In the genomic region with DNA sequence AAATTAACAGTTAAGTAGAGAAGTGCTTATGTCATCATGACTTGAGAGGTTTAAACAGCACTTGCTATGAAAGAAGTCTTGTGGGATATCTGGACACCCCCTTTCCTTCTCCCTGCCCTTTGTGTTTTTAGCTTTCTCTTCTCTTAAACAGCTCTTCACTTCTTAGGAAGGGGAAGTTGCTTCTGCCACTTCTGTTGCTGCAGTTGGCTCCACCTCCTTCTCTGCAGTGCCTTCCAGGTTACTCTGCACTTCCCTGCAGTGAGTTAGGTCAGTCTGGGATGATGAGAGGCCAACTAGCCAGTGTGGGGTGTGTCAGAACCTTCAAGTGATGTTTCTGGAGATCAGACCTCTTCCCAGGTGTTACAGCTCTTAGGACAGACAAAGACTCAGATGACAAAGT, we compare ENCODE assay signal across 27 mouse cellular contexts.
"Had no signal": no experiment of that assay in that cellular context is flagged by ENCODE, and none has a peak within 500 bp of the region (broad histone marks: within the 10 kb centered on the region; RNA-seq: fewer than 3 reads in every experiment).

No protein-coding gene starts in this region.

- H3K9ac ChIP-seq: heart, embryonic 13.5 days; heart, embryonic 15.5 days; hindbrain, embryonic 13.5 days; hindbrain, embryonic 15.5 days; kidney, embryonic 15.5 days; limb, embryonic 12.5 days; liver, embryonic 13.5 days had no signal

- H3K9me3 ChIP-seq: heart, embryonic 13.5 days; heart, embryonic 15.5 days; hindbrain, embryonic 13.5 days; hindbrain, embryonic 15.5 days; kidney, embryonic 15.5 days; limb, embryonic 10.5 days; limb, embryonic 12.5 days; liver, embryonic 13.5 days had no signal

- DNase-seq: gastrocnemius, adult 2 months; gastrocnemius, postnatal 10 days; gastrocnemius, postnatal 25 days; heart, adult 18-20 months; heart, postnatal 14 days; heart, postnatal 36 days; kidney, adult 11 months; kidney, adult 2 months; kidney, adult 9 months; kidney, postnatal 14 days; kidney, postnatal 36 days; layer of hippocampus, adult 9-11 months; layer of hippocampus, postnatal 36 days; liver; liver, embryonic 13.5 days had no signal

- H3K4me1 ChIP-seq: heart, embryonic 13.5 days; heart, embryonic 15.5 days; hindbrain, embryonic 13.5 days; hindbrain, embryonic 15.5 days; kidney, embryonic 15.5 days; limb, embryonic 10.5 days; limb, embryonic 12.5 days; liver, embryonic 13.5 days had no signal

- H3K27me3 ChIP-seq: heart, embryonic 13.5 days; heart, embryonic 15.5 days; hindbrain, embryonic 13.5 days; hindbrain, embryonic 15.5 days; kidney, embryonic 15.5 days; limb, embryonic 12.5 days; liver, embryonic 13.5 days had no signal

- H3K4me2 ChIP-seq: heart, embryonic 11.5 days; heart, embryonic 13.5 days; heart, embryonic 15.5 days; hindbrain, embryonic 13.5 days; hindbrain, embryonic 15.5 days; kidney, embryonic 15.5 days; limb, embryonic 12.5 days; liver, embryonic 11.5 days; liver, embryonic 13.5 days had no signal

- H3K27ac ChIP-seq: gastrocnemius, adult 2 months; heart, embryonic 13.5 days; heart, embryonic 15.5 days; hindbrain, embryonic 13.5 days; hindbrain, embryonic 15.5 days; hindbrain, postnatal 0 days; kidney, embryonic 15.5 days; kidney, postnatal 0 days; limb, embryonic 10.5 days; limb, embryonic 12.5 days; liver, embryonic 13.5 days had no signal

- H3K4me3 ChIP-seq: gastrocnemius, adult 2 months; heart, embryonic 13.5 days; heart, embryonic 15.5 days; hindbrain, embryonic 13.5 days; hindbrain, embryonic 15.5 days; kidney, embryonic 15.5 days; limb, embryonic 10.5 days; limb, embryonic 12.5 days; liver, embryonic 13.5 days had no signal

- ATAC-seq: hindbrain, postnatal 0 days; intestine, embryonic 16.5 days had no signal

- H3K36me3 ChIP-seq: heart, embryonic 13.5 days; heart, embryonic 15.5 days; hindbrain, embryonic 13.5 days; hindbrain, embryonic 15.5 days; kidney, embryonic 15.5 days; limb, embryonic 10.5 days; limb, embryonic 12.5 days; liver, embryonic 13.5 days had no signal
